8 mouse cellular contexts compared by ENCODE assay signal in genomic region chr3:84582023-84582912, GRCm38 (mm10). TPM values are rescaled to one million over a fixed set of nuclear protein-coding genes. Genes with fewer than 3 reads are reported as not detected.
A peak's percentile ranks its signal among the peaks of the same experiment; 100 is the strongest.
DNase-seq lines count a peak whose midpoint lies in the region; ATAC-seq and TF ChIP-seq lines count a peak whose summit lies in the region.

Arfip1 (minus strand) TSS chr3:84582625.

- peak within 1 kb of the TSS; percentile 83 for H3K4me2 ChIP-seq in heart, embryonic 12.5 days
- H3K4me2 ChIP-seq in kidney, postnatal 0 days (ENCODE audit: low read length): peak within 1 kb of the TSS; percentile 51
- peak within 1 kb of the TSS; percentile 87 for H3K4me2 ChIP-seq in liver, embryonic 11.5 days
- H3K4me2 ChIP-seq in stomach, embryonic 14.5 days (replicated peaks; ENCODE audit: low read depth, low read length): peak within 1 kb of the TSS; percentile 78

- peaks cover 43% of the 10 kb centered on the region for H3K79me3 ChIP-seq in C2C12 (ENCODE audit: low read depth)

- TF ChIP-seq CTCF in C2C12 (IDR thresholded peaks at IDR 0.05; ENCODE audit: control insufficient read depth, insufficient read depth, insufficient read length): no peak
- no peak for TF ChIP-seq CTCF in brain, embryonic 14.5 days (IDR thresholded peaks at IDR 0.05; ENCODE audit: borderline replicate concordance, extremely low read depth, insufficient read depth, insufficient read length)
- TF ChIP-seq CTCF in kidney, postnatal 0 days (IDR thresholded peaks at IDR 0.05; ENCODE audit: low read depth): peak; percentile 10; the same call in 1 of the 2 replicates

- peaks cover 28% of the 10 kb centered on the region for H3K4me1 ChIP-seq in erythroblast, embryonic 14.5 days (ENCODE audit: control insufficient read depth)
- peaks cover 44% of the 10 kb centered on the region for H3K4me1 ChIP-seq in heart, embryonic 12.5 days (replicated peaks)
- no peaks in the 10 kb centered on the region; the same call in 1 of the 2 replicates for H3K4me1 ChIP-seq in kidney, postnatal 0 days (replicated peaks; ENCODE audit: insufficient read depth, low read length)
- H3K4me1 ChIP-seq in liver, embryonic 11.5 days (replicated peaks; ENCODE audit: control insufficient read depth, insufficient read depth, low read length): peaks cover 10% of the 10 kb centered on the region
- peaks cover 20% of the 10 kb centered on the region; the same call in 1 of the 2 replicates for H3K4me1 ChIP-seq in stomach, embryonic 14.5 days (ENCODE audit: control insufficient read depth, insufficient read depth, low read length)

- H3K27me3 ChIP-seq in C2C12 (ENCODE audit: control insufficient read depth, insufficient read depth, insufficient read length): no peaks in the 10 kb centered on the region
- peaks cover 50% of the 10 kb centered on the region for H3K27me3 ChIP-seq in erythroblast, embryonic 14.5 days (ENCODE audit: control insufficient read depth)
- no peaks in the 10 kb centered on the region for H3K27me3 ChIP-seq in heart, embryonic 12.5 days (replicated peaks)
- no peaks in the 10 kb centered on the region for H3K27me3 ChIP-seq in kidney, postnatal 0 days (ENCODE audit: insufficient read depth, low read length)
- H3K27me3 ChIP-seq in liver, embryonic 11.5 days (replicated peaks; ENCODE audit: control insufficient read depth, insufficient read depth, low read length): no peaks in the 10 kb centered on the region
- H3K27me3 ChIP-seq in stomach, embryonic 14.5 days (ENCODE audit: control insufficient read depth, insufficient read depth, low read length): no peaks in the 10 kb centered on the region

- H3K79me2 ChIP-seq in C2C12 (ENCODE audit: control insufficient read depth, insufficient read depth): peaks cover 50% of the 10 kb centered on the region

- peak; percentile 97 for DNase-seq in brain, embryonic 14.5 days (ENCODE audit: low read depth)
- DNase-seq in kidney, postnatal 0 days (ENCODE audit: low spot score): peak; percentile 98
- DNase-seq in liver, embryonic 11.5 days (ENCODE audit: low spot score): peak; percentile 99
- DNase-seq in naive thymus-derived CD4-positive, alpha-beta T cell, adult 2 months (ENCODE audit: low read depth): peak; percentile 93

- peak; percentile 32; the same call in 1 of the 2 replicates for TF ChIP-seq POLR2A in brain, embryonic 14.5 days (IDR thresholded peaks at IDR 0.05; ENCODE audit: borderline replicate concordance, extremely low read depth, insufficient read depth, insufficient read length, poor library complexity, severe bottlenecking)

- H3K36me3 ChIP-seq in C2C12 (ENCODE audit: control insufficient read depth, insufficient read depth): no peaks in the 10 kb centered on the region
- no peaks in the 10 kb centered on the region for H3K36me3 ChIP-seq in erythroblast, embryonic 14.5 days (ENCODE audit: control insufficient read depth)
- H3K36me3 ChIP-seq in heart, embryonic 12.5 days: no peaks in the 10 kb centered on the region
- H3K36me3 ChIP-seq in kidney, postnatal 0 days (ENCODE audit: insufficient read depth, low read length): no peaks in the 10 kb centered on the region
- H3K36me3 ChIP-seq in liver, embryonic 11.5 days (ENCODE audit: control insufficient read depth, insufficient read depth, low read length): no peaks in the 10 kb centered on the region
- no peaks in the 10 kb centered on the region for H3K36me3 ChIP-seq in stomach, embryonic 14.5 days (ENCODE audit: control insufficient read depth, insufficient read depth, low read length)

- peak within 1 kb of the TSS; percentile 71 for H3ac ChIP-seq in C2C12 (ENCODE audit: control insufficient read depth, insufficient read length, low read depth)

- H3K9ac ChIP-seq in heart, embryonic 12.5 days: peak within 1 kb of the TSS; percentile 82
- H3K9ac ChIP-seq in kidney, postnatal 0 days (ENCODE audit: low read depth, low read length): peak within 1 kb of the TSS; percentile 74
- peak within 1 kb of the TSS; percentile 77 for H3K9ac ChIP-seq in liver, embryonic 11.5 days (ENCODE audit: low read depth, low read length)
- H3K9ac ChIP-seq in stomach, embryonic 14.5 days (replicated peaks; ENCODE audit: low read depth, low read length): peak within 1 kb of the TSS; percentile 80

- no peaks in the 10 kb centered on the region for H3K9me3 ChIP-seq in erythroblast, embryonic 14.5 days (ENCODE audit: control insufficient read depth, low read length)
- H3K9me3 ChIP-seq in heart, embryonic 12.5 days (replicated peaks): no peaks in the 10 kb centered on the region
- H3K9me3 ChIP-seq in kidney, postnatal 0 days (replicated peaks; ENCODE audit: low read length): no peaks in the 10 kb centered on the region
- H3K9me3 ChIP-seq in liver, embryonic 11.5 days (ENCODE audit: control insufficient read depth, low read length): no peaks in the 10 kb centered on the region
- no peaks in the 10 kb centered on the region for H3K9me3 ChIP-seq in stomach, embryonic 14.5 days (ENCODE audit: control insufficient read depth, low read depth, low read length)

- under 1% methylated on average over 69 of the region's 70 CpGs for WGBS in heart, embryonic 12.5 days
- WGBS in kidney, postnatal 0 days: under 1% methylated on average over 69 of the region's 70 CpGs
- under 1% methylated on average over 70 of the region's 70 CpGs for WGBS in liver, embryonic 11.5 days
- 1% methylated on average over 70 of the region's 70 CpGs for WGBS in stomach, embryonic 14.5 days

- H3K4me3 ChIP-seq in C2C12 (ENCODE audit: insufficient read depth, poor library complexity, severe bottlenecking): peak within 1 kb of the TSS; percentile 69
- H3K4me3 ChIP-seq in erythroblast, embryonic 14.5 days (replicated peaks): peak within 1 kb of the TSS; percentile 81
- peak within 1 kb of the TSS; percentile 76 for H3K4me3 ChIP-seq in heart, embryonic 12.5 days
- H3K4me3 ChIP-seq in kidney, postnatal 0 days (replicated peaks; ENCODE audit: low read depth, low read length): peak within 1 kb of the TSS; percentile 60
- peak within 1 kb of the TSS; percentile 73 for H3K4me3 ChIP-seq in liver, embryonic 11.5 days (ENCODE audit: low read depth, low read length)
- peak within 1 kb of the TSS; percentile 88 for H3K4me3 ChIP-seq in stomach, embryonic 14.5 days (ENCODE audit: low read depth, low read length)

- peak within 1 kb of the TSS; percentile 93 for H3K27ac ChIP-seq in heart, embryonic 12.5 days (ENCODE audit: poor library complexity, severe bottlenecking)
- H3K27ac ChIP-seq in kidney, postnatal 0 days: peak within 1 kb of the TSS; percentile 96
- peak within 1 kb of the TSS; percentile 76 for H3K27ac ChIP-seq in liver, embryonic 11.5 days (ENCODE audit: low read depth, low read length)
- peak within 1 kb of the TSS; percentile 94 for H3K27ac ChIP-seq in stomach, embryonic 14.5 days (ENCODE audit: low read length)

- ATAC-seq in heart, embryonic 12.5 days (ENCODE audit: insufficient number of reproducible peaks, low FRiP score): peak; percentile 98
- ATAC-seq in kidney, postnatal 0 days (replicated peaks; ENCODE audit: low FRiP score, low read depth): peak; percentile 99
- ATAC-seq in liver, embryonic 11.5 days (replicated peaks; ENCODE audit: low FRiP score): peak; percentile 99
- peak; percentile 99 for ATAC-seq in stomach, embryonic 14.5 days (ENCODE audit: insufficient number of reproducible peaks, insufficient read depth, low FRiP score, low read depth)

TF ChIP-seq in C2C12, 6 proteins besides CTCF, POLR2A, EP300 and RAD21:
- TF ChIP-seq MYOD1 (IDR thresholded peaks at IDR 0.05; ENCODE audit: control insufficient read depth, insufficient read length, low read depth) (no peak), MAX (IDR thresholded peaks at IDR 0.05) (peak; percentile 8)
TF ChIP-seq in C2C12: peak in this region for 1.

RNA-seq across cellular contexts. Expression of gene Arfip1, which starts in this region (rescaled TPM):
- 16.6 TPM for polyA plus RNA-seq in C2C12 (2012; fragmentation: generic; extraction: Trizol)
- polyA plus RNA-seq in brain, embryonic 14.5 days (2012; rRNA removed): 13.6 and 16.4 TPM in 2 replicates
- 0.04 and 0.10 TPM in 2 replicates for polyA plus RNA-seq in erythroblast, embryonic 14.5 days (2012)
- 49.3 and 50.8 TPM in 2 replicates for polyA plus RNA-seq in heart, embryonic 12.5 days (2016; fragmentation: Nextera tagmentation; extraction: Ambion mirVana)
- 62.7 and 65.2 TPM in 2 replicates for polyA plus RNA-seq in kidney, postnatal 0 days (2015; fragmentation: Nextera tagmentation; extraction: Ambion mirVana)
- polyA plus RNA-seq in liver, embryonic 11.5 days (2014; fragmentation: Nextera tagmentation; extraction: Ambion mirVana): 30.9 and 33.7 TPM in 2 replicates
- 57.5 and 66.6 TPM in 2 replicates for polyA plus RNA-seq in stomach, embryonic 14.5 days (2014; fragmentation: Nextera tagmentation; extraction: Ambion mirVana)

Comparison
In these comparisons a context has a peak if more than half of its experiments do, and no peak if none do; other contexts are left out.
1. Peak in every context shown above with its lines: DNase-seq, ATAC-seq, H3K4me3 ChIP-seq and H3K27ac ChIP-seq.
2. RNA of gene Arfip1 (polyA plus RNA-seq): 62.7 to 65.2 TPM in kidney, postnatal 0 days, 57.5 to 66.6 TPM in stomach, embryonic 14.5 days, 49.3 to 50.8 TPM in heart, embryonic 12.5 days, 30.9 to 33.7 TPM in liver, embryonic 11.5 days, 16.6 TPM in C2C12 (single experiment) and 13.6 to 16.4 TPM in brain, embryonic 14.5 days; 0.04 to 0.10 TPM in erythroblast, embryonic 14.5 days; every median in the first group is over 10 times any median in the second.